Mouse (Mus musculus): ENCODE measurements at regions not wholly inside any gene's neighbourhood (a gene's known extent, or its start where the extent isn't known, plus 50 kb on each side); places are given as distances from the start of the nearest gene placed in this dataset.
"Not testable (repeated sequence)": the region's sequence is repeated elsewhere in the genome, so short reads cannot be mapped to it uniquely, and the experiment has no call there.

GRCm38 (mm10) chr13:99729145-99729544 lies 171.7 kb downstream of the Cartpt start:
- DNase-seq: no peak

- no peak for DNase-seq
Measured at GRCm38 (mm10) chr13:99724245-99724644, 176.6 kb downstream of the Cartpt start.

GRCm38 (mm10) chr13:99723237-99723981 lies 177.5 kb downstream of the Cartpt start:
- no peak for DNase-seq

DNA sequence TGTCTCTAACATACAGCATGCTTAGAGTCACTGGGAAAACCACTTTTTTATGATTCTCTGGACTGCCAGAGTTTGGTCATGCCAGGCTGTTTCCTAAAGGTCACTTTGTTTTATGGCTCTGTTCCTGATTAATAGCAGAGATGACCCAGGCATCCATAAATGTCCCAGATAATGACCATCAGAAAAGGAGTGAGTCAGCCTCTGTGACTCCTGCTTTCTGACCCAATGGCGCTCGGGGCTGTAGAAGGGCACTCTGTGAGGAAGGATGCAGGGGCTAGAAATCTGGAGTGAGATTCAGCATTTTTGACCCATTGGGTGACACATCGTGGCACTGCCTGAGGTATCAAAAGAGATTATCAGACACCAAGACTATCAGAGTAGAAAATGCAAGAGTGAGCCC lies 180.3 kb downstream of the Cartpt start:
- DNase-seq: no peak

GRCm38 (mm10) chr13:99696559-99696890 lies 180.2 kb upstream of the Map1b start:
- no peak for DNase-seq

GRCm38 (mm10) chr13:99695874-99696558 lies 179.7 kb upstream of the Map1b start:
- DNase-seq: no peak

DNA sequence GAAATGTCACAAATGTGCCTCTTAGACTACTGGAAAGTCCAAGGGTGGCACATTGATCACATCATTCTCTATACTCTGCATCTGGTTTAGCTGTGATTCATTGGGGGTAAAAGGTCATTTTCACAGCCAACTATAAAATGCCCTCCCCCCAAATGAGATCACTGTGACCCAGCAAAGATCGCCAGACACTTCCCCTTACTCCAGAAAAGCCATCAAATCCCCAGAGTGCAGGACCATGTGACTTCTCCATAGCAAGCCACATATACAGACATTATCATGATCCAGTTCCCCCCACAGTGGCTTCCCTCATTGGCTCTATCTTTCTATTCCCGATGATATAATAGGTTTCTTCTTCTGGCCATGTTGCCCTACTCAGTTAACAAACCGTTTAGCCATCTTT lies 163.6 kb upstream of the Map1b start:
- no peak for DNase-seq

DNA sequence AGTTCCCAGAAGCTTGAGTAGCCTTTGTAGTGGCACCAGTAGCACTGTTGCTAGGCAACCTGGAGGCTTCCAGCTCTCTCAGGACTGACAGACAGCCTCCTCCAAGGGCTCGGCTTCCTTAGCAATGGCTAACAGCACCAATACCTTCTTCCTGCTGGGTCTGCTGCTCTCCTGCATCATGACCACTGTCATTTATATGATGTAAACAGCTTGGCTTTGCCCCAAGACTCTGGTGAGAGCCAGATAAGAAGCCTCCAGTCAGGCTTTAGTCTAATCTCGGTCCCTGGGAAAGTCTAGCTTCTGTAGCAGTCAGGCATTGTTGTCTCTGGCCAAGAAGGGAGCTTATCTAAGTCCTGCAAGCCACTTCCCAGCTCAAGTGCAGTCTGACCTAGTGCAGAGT lies 163.1 kb upstream of the Map1b start:
- DNase-seq: peak in 1 of 2 experiments; percentile 11

GRCm38 (mm10) chr13:99676393-99676792 lies 160.1 kb upstream of the Map1b start:
- DNase-seq: no peak

DNA sequence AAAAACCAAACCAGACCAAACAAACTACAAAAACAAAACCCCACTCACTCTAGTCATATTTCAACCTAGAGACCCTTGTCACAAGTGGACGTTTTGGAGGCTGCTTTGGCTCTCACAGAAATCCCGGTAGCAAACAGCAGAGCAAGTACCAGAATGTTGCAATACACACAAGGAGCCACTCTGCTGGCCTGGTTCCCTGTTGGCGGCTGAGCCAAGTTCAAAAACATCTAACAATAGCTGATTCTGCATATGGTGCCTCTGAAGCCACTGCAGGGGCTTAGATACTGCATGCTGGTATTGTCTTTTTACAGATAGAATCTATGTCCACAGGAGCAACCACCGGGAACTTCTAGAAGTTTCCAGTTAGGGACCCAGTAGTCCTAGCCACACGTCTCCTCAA lies 159.6 kb upstream of the Map1b start:
- DNase-seq: peak; percentile 49 to 54

DNA sequence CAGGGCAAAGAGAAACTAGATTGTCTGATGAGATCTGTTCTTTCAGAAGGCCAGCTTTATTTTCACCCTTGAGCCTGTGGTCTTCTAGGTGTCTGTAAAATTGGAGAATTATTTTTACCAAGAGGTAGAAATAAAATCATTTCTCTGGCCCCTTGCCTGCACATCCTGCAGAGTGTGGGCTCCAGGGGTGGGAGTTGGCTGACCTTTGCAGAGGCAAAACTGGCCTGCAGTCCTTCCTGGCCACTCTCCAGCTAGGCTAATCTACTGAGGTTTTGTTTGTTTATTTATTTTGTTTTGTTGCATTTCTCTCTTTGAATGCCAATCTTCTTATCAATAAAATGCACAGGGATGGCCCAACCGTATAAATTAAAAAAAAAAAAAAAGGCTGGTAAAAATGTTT lies 156.4 kb upstream of the Map1b start:
- DNase-seq: no peak

- DNase-seq: no peak
Measured at GRCm38 (mm10) chr13:99671747-99672146, 155.4 kb upstream of the Map1b start.

DNA sequence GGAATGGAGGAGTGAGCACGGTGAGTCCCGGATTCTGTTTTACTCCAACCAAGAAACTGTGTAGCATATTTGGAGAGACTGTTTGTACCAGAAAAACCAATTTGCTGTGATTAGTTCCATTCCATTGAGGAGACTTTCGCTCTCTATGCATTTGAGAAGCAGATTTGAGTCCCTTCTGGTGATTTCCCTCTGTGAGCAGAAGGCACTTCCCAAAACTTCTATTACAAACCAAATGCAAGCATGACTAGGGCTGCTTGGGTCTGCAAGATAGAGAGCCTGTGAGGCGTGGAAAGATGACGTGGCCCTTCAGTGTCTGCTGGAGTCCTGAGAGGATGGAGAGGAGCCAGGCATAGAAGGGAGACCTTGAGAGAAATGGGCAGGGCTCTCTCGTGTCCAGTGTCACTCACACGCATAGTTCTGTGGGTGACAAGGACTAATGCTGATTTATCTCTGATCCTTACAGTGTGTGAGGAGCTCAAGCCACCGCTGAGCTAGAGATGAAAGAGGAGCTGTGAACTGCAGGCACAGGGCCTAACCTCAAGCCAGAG lies 153.7 kb upstream of the Map1b start:
- no peak for DNase-seq

DNA sequence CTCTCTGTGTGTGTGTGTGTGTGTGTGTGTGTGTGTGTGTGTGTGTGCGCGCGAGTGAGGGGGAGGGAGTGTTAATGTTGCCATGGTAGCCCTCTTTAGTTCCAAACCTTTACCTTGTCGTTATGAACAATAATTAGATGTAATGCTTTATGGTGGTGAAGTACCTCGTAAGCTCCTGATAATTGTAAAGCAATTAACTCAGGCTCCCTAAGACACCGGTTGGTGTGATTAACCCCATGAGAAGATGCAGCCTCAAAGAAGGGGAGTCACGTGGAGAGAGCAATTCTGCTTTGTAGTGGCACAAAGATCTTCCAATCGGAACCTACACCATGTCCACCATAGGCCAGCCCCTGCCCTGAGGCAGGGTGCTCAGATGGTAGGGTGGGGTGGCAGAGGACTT lies 152.3 kb upstream of the Map1b start:
- DNase-seq: no peak

GRCm38 (mm10) chr13:99666086-99666485 lies 149.7 kb upstream of the Map1b start:
- no peak for DNase-seq

GRCm38 (mm10) chr13:99663422-99663821 lies 147.1 kb upstream of the Map1b start:
- DNase-seq: not testable (repeated sequence)

DNA sequence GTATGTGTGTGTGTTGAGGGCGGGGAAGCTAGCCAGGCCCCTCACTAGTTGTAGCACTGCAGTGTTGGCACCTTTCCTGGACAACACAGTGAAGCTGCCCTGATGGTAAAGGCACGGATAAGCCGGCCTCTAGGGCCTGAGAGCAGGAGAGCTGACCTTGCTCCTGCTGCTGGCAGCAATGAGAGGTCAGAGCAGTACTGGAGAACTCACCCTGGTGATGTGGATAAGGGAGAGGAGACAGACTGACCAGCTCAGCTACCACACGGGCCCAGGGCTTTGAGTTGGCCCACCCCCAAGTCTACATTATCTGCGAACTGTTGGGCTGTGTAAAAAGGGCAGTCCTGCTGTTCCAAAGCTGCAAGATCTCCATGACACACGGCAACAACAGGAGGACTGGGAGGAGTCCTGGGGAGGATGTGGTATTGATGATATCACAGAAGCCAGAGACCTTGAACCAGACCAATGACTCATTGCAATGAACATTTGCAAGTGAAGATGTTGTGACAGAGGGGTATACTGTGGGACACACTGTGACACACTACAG lies 131.4 kb upstream of the Map1b start:
- no peak for DNase-seq

- no peak for DNase-seq
Measured at GRCm38 (mm10) chr13:99644771-99645170, 128.4 kb upstream of the Map1b start.

DNA sequence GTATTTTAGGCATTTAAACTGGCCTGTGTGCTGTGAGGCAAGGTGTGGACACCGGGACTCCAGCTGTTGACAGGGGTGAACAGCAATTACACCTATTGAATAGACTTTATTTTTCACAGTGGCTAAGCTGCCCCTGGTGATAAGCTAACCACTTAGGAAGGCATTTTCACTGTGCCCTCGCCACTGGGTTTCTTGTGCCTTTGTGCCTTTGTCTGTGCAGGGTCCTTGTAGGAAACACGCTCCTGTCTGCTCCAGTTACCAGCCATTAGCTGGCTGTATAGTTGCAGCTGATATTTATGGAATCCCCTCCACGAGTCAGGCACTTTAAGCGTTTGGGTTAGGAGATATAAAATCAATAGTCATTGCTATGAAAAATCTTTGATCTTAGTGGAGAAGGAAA lies 126.5 kb upstream of the Map1b start:
- DNase-seq: no peak

GRCm38 (mm10) chr13:99642301-99642700 lies 126.0 kb upstream of the Map1b start:
- no peak for DNase-seq

DNA sequence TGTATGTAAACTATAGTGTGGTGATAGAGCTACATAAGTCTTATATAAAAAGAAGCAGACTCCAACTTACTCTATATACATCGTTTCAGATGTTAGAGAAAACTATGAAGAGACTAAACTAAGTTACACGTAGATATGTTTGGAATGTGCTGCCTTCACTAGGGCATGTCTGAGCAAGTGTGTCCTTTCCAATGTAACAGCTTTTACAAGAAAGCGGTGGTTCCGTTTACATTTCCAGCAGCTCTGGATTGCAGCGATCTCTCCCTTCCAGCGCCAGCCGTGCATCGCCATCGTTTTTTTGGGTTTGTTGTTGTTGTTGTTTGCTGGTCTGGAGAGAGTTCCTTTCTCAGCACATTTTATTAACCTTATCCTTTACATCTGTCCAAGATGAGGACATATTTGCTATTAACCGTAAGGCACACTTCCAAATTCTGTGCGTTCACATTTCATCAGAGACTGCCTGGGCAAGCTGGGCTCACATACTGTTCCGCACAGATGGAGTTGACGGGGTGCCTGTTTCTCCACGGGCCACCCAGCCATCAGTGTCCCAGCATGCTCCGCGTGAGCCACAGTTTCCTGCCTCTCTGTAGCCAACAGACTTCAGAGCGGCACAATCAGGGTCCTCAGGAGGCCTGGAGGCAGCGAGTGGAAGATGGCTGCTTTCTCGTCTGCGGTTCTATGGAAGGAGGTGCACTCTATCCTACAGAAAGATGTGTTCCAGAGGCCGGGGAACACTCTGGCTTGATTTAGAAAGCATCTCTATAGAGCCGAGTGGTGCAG lies 125.2 kb upstream of the Map1b start:
- no peak for DNase-seq

DNA sequence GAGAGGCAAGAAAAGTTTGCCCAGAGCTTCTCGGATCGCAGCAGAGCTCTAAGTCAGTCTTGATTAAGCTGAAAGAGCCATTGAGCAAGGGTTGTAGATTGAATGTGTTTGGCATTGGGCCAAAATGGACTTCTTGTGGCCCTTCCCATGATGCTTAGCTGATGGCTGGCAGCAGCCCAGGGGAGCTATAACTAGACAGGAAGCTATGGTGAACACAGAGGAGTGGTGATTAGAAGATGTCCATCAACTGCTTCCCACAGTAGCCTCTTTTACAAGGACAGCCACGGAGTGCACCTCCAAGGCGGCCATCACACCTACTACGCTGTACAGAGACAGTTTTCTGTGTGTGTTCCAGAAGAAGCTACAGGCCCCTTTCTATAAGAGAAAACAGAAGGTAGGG lies 116.4 kb upstream of the Map1b start:
- no peak for DNase-seq

DNA sequence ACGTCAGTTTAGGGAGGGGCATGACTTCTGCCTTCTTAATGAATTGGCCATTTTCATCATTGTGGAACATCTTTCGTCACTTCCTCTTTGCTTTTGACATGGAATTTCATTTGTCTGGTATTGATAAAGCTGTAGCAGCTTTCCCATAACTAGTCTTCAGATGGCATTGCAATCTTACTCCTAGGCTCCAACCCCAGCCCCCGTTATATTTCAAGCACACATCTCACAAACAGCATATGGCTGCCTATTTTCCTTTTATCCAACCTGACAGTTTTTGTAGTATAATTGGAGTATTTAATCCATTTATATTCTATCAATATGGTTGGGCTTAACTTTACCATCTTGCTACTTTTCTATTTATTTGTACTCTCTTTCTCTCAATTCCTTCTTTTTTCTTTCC lies 114.5 kb upstream of the Map1b start:
- DNase-seq: no peak
